Mouse (Mus musculus) heart, adult 9 months (tissue): ENCODE data around the gene Stmn1.
A peak's percentile ranks its signal among the peaks of the same experiment; 100 is the strongest.

Source experiments
- DNase-seq, 2 experiments: peaks; one replicate each; pipeline ENCODE4 v3.0.0; 2022; ENCODE audit warnings: low spot score in 2 of 2

Gene Stmn1

DNA sequence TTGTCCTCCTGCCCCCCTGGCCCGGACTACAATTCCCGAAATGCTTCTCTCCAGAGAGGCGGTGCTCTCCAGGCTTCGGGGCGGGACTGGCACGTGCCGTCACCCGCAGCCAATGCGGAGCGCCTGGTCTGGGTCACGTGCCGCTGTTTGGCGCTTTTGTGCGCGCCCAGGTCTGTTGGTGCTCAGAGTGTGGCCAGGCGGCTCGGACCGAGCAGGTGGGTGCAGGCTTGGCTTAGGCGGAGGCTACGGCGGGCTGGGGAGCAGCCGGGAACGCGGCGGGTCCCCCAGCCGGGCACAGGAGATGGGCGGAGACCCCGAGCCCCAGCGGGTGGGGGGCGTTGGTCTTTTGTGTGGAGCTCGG lies at the start of gene Stmn1:
Gene Stmn1 (plus strand): TSS at position 106 of the 361 bp plus-strand sequence.
- DNase-seq: peak; percentile 91 to 92

DNA sequence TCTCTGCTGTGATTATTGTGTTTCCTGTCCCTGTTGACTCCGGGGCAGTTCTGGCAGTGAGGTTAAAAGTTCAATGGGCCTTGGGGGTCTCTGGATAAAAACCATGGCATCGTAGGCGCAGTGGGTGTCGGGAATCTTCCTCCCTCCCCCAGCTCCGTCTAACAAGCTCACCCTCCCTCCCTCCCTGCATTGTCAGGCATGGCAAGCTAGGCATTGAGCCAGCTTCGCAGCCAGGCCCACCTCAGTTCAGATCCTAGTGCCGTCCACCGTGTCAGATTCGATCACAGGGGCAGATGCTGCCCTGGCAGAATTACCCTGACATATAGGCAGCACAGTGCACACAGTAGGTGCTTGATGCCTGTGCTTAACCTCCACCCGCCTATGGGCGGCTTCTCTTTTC lies 46.1 kb upstream of the Stmn1 start:
- no peak for DNase-seq

DNA sequence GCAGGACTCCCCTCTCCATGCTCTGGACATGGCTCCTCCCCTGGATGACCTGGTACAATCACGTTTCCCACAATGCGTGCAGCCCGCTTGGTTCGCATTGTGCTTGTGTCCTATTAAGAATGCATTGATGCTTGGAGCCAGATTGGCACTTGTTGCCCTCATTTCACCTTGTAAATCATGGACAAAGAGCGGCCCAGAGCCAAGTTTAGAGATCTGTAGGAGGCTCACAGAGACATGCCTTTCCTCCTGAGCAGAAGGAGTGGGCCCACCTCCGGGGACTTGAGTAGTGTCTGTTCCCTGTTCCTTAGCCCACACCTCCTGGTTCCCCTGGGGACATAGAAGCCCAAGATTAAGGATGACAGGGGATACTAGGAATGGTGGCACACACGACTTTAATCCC lies 44.2 kb upstream of the Stmn1 start:
- DNase-seq: no peak

DNA sequence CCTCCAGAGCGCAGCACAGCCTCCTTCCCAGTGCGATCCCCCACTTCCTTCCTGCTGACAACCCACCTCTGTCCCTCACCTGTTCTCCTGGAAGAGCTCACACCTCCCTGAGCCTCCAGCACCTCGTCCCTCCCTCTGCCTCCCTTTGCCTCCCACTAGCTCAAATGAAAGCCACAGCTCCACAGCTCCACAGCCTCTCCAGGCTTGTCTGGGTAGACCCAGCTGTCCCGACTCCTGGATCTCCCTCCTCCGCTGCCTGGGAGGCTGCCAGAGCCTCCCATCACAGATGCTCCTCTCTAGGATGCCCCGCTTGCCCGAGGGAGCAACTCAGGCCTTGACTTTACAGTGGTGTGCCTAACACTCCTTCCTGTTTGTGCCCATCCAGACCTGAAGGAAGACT lies 43.0 kb upstream of the Stmn1 start:
- no peak for DNase-seq

DNA sequence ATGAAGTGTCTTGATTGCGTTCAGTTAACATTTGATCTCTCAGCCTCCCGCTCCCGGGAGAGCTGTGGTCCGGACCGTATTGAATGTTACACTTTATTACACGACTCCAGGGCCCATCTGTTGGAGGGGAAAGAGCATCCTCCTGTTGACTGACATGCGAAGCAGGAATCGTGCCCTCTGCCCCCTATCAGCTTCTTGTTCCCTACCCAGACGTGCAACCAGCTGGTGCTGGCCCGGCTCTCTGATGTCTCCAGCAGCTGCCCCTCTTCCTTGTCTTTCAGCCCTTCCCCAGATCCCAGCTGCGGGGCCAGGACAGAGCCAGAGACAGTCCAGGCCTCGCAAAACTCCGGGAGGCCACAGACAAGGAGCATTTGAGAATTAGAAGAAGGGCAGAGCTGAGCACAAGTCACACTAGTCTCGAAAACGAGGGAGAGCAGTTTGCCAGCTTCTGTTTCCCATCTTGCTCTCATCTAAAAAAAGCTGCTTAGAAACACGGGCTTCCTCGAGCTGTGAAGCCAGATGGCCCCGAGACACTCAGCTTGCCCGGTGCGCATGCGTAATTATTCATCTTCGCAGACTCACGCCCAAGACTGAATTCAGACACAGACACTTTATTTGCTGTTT lies 37.6 kb upstream of the Stmn1 start:
- peak in 1 of 2 experiments; percentile 14 for DNase-seq

DNA sequence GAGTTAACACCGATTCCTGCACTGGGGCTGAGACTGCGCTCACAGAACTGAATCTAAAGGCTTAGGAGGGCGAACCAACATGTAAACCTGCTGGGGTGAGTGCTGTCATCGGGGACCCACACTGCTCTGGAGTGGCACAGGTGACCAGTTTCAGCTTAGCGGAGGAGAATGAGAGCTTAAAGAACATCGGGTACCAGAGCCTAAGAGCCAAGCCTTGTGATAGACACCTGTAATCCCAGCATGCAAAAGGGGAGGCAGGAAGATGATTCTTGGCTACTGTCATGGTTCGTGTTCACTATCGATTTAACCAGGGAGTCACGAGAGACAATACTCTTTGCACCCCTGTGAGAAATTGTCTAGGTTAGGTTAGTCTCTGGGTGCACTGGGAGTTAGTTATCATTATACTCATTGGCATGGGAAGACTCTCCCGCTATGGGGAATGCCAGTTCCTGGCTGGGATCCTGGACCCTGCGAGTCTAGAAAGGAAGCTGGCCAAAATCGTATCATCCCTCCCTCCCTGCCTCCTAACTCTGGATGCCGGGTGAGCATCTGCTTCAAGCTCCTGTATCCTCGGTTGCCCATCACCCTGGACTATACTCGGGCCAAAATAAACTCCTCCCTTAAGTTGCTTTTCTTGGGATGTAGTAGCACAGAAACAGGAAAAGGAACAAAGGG lies 35.3 kb upstream of the Stmn1 start:
- no peak for DNase-seq

DNA sequence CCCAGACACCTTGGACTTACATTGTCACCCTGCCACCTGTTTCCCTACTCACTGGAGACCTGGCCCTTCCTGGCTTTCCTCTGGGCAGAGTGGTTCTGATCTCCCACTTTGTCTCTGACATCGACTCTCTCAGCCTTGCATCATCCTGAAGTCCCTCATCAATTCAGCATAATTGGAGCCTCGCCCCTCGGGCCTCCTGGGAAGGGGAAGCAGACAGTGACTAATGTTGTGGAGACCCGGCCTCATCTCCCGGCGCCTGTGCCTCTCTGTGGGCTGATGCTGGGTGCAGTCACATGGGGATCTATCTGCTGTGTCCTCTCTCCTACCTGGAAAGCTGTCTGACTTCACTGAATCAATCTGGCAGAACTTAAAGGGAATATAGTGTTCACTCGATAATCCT lies 31.9 kb upstream of the Stmn1 start:
- DNase-seq: no peak

DNA sequence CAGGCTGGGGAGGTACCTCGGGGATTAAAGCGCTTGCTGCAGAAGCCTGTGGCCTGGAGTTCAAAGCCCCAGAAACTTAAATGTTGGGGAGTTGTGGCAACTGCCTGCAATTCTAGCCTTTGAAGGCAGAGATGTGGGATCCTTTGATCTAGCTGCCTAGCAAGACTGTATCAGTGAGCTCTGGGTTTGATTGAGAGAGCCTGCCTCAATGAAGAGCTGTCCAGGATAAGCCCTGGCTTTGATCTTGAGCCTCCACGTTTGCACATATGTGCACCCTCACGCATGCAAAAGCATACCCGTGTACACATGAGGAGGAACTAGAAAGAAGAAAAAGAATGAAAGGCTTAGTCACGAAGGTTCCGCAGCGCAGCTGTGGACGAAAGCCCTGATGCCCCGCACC lies 31.5 kb upstream of the Stmn1 start:
- no peak for DNase-seq

DNA sequence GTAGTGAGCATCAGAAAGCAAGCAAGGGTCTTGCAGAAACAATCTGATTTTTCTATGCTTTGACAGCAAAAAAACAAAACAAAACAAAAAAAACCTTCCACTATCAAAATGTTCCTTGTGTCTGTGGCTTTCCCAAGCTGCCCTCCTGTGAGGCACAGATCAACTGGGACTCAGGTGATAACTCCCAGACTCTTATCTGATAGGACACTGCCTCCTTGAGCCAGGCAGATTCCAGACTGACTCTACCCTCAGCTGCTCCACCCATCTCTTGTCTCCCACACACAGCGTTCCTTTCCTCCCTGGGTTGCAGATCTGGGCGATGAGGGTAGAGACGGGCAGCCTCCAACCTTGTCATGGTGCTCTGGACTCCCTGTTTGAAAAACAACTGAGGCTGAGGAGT lies 29.0 kb upstream of the Stmn1 start:
- DNase-seq: no peak

DNA sequence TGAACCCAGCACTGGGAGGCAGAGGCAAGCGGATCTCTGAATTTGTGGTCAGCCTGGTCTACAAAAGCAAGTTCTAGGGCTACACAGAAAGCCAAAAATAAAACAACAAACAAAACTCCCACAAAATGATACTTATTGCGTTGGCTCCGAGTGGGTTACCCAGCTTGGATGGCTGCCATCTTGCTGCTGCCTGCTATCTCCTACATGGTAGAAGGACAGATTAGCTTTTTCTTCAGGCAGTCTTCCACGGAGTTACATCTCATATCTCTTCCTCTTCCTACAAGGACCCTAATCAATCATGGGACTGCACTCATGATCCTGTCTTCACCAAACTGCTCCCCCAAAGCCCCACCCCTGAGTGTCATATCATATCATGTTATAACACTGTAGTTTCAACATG lies 28.2 kb upstream of the Stmn1 start:
- DNase-seq: no peak

DNA sequence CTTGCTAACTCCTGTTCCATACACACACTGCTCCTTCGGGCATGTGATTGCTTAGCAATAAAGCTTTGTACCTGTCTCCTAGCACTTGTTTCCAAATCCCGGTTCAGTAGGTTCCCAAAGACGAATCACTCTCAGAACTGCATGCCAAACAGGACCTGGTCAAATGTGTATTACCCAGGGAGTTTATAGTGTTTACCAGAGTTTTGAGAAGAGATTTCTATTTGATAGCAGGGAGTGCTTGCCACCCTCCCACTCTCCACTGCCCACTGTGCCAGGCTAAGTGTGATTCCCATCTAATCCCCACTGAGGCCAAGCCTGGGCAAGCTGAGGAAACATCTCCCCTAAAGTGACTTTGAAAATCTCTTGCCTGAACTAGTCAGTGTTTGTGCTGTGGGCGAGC lies 25.9 kb upstream of the Stmn1 start:
- no peak for DNase-seq

DNA sequence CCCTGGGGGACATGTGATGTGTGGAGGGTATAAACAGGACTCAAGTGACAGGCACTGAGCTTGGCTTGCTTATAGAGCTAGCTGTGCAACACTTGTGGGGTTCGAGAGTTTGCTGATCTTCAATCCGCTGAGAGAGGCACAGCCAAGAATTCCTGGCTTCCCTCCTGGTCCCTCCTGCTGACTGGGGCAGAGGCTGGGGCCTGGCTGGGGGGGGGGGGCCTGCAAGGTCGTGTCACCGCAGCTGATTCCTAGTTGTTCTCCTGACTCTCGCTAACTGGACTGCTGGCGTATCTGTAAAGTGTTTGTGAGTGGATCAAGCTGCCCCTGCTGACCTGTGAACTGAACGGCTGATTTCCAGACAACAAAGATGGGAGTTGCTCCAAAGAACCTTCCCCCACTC lies 24.5 kb upstream of the Stmn1 start:
- no peak for DNase-seq

DNA sequence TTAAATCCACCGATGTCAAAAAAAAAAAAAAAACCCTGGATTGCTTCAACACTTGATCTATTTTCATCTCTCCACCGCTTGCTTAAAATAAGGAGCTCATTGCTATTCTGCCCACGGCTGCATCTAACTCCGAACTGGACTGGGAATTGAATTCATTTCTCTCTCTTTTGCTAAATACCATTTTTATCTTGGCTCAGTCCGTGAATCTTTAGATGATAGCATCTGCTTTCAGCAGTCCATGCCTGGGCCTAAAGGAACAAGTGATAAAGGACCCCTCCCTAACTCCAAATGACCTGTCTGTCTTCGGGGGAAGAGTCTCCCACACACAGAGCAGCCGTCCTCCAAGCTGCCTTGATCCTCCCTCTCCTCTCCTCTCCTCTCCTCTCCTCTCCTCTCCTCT lies 23.2 kb upstream of the Stmn1 start:
- no peak for DNase-seq

DNA sequence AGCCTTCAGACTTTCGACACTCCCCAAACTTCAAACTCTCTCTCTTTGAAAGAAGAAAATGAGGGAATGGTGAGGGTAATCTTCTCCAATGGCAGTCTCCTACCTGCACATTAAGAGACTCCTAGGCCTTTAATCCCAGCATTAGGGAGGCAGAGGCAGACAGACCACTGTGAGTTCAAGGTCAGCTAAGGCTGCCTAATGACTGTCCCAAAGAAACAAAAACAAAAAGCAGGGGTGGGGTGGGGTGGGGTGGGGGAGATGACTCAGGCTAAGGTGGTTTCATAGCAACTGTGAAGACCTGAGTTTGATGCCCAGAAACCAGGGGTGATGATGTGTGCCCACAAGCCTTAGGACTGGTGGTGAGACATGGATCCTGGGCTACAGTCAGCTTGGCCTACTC lies 22.6 kb upstream of the Stmn1 start:
- no peak for DNase-seq

DNA sequence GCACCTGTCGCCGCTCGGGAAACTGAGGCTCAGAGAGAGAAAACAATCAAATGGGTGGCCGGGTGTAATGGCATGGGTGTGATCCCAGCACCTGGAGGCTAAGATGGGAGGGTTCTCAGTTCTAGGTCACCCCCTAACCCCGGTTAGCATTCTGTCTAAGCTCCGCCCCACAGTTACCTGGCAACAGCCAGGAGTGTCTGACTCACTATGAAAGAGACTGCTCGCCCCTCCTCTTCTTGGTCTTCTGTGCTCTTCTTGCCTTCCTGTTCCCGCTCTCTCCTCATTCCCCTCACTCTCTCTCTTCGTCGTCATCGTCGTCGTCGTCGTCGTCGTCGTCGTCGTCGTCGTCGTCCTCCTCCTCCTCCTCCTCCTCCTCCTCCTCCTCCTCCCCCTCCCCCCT lies 20.2 kb upstream of the Stmn1 start:
- no peak for DNase-seq

DNA sequence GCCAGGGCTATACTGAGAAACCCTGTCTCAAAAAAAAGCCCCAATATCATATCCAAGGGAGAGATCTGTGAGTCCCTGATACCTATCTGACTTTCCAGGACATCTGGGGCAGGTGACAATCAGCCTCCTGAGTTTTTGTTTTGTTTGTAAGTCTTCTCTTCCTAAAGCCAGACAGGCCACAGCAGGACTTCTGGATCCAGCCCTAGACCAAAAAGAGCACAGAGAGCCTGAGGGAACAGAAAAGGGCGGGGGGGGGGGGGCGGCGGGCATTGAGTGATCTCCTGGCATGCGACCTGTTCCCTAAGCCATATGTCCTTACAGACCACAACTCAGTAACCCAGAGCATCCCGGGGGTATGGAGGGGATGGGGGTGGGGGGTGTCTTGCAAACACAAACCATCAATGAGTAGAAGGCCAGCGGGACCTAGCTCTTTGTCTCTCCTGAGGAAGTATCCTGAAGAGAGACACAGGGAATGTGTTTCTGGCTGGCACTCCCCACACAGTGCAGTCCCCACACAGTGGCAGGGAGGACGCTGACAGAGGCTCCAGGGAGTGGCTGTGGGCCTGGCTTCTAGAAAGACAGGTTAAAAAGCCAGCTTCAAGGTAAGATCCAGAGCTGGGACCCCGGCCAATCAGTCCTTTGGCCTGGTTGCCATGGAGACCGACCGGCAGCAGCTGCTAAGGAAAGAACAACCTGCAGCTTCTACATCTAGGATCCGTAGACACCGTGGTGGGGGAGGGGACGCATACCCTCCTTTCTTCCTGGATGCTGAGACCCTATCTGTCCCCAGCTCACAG lies 18.3 kb upstream of the Stmn1 start:
- DNase-seq: no peak

DNA sequence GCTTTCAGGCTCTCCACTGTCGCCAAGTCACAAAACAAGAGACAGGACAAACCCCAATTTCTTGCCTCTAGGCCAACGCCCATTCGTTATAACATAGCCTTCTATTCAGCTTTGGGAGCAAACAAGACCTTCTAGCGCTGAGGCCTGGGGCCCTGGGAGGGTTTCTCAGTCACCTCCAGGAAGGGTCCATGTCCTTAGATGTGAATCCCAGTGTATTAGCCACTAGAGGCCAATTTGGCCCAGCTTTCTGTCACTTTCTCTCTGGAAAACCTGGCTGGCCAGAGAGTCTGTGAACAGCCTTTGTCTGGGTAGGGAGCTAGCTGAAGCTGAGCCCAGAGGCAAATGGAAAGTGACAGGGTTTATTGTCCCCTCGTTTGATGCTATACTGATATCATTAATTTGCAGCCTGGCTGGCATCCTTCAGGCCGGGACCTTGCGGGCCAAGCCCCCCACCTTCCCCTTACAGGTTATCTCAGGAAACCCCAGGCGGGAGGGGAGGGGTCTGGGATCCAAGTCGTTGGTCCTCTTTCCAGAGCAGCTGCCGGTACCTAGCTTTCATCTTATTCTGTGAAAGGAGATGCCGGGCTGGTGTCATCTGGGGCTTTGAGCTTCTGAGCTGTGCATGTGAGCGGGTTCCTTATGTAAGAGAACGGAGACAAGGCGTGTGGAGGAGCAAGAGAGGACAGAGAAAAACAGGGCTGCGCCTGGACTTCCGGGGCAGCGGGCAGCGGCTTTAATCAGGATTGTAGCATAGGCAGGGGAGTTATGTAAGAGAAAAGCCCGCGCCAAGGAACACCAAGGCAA lies 17.5 kb upstream of the Stmn1 start:
- DNase-seq: peak; percentile 21 to 23

DNA sequence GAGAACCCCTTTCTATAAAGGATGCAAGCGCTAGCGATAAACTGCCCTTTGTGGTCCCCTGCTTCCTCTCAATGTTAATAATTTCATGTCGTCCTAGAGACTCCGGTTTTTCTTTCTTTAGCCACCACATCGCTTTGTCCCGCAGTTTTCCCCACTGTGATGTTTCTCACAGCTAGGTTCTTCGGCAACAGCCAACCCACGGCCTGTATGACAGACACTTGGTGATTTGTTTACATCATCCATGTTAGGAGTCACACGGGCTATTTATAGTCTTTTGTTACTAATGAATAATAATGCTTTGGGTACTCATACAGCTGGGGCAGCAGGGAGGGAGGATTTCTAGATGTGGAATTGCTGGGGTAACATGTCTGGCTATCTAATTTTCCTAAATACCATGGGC lies 16.6 kb upstream of the Stmn1 start:
- DNase-seq: no peak

DNA sequence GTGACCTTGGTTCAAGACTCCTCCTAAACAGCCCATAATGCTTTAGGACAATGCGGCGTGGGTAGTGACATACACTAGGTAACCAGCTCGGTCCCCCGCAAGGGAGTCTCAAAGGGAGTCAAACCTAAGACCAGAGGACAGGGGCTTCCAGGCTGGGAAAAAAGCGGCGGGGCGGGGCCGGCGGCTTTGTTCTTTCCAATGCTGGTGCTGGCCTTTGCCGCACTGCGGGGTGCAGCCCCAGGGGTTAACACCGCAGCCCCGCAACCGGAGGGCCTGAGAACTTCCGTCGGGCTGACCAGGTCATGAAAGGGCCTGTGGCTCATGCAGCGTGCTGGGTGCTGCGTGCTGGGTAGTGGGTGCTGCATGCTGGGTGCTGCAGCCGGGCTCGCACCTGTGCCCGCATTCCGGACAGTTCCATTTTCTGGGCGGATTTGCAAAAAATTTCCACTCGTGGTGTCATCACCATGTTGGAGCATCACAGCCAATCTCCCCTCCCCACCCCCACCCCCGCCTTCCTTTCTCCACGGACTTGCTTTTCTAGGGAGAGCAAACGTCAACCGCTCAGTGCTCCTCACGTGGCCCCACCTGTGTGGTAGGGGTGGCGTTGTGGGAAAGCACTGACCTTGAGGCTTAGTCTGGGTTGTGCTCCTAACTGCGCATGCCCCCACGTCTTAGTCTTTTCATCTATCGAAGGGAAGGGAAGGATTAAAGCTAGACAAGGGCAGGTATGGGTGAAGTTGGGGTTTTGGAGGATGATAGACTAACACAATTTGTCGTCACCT lies 14.3 kb upstream of the Stmn1 start:
- no peak for DNase-seq

DNA sequence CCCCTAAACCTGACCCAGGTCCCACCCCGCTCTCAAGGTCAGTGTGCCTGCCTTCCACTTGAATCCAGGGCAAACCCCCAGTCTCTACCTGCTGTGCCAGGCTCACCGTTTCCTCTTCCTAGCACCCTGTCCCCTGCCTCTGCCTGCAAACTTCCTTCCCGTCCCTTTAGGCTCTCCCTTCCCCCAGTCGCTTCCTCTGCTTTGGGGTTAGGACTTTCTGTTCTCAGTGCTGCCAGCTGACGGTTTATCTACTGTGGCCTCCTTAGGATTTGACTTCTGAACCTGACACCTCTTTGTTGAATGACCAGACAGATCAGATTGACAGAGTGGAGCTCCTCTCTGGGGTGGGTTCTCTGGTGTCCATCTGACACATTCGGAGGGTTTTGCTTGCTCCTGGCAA lies 12.8 kb upstream of the Stmn1 start:
- no peak for DNase-seq

DNA sequence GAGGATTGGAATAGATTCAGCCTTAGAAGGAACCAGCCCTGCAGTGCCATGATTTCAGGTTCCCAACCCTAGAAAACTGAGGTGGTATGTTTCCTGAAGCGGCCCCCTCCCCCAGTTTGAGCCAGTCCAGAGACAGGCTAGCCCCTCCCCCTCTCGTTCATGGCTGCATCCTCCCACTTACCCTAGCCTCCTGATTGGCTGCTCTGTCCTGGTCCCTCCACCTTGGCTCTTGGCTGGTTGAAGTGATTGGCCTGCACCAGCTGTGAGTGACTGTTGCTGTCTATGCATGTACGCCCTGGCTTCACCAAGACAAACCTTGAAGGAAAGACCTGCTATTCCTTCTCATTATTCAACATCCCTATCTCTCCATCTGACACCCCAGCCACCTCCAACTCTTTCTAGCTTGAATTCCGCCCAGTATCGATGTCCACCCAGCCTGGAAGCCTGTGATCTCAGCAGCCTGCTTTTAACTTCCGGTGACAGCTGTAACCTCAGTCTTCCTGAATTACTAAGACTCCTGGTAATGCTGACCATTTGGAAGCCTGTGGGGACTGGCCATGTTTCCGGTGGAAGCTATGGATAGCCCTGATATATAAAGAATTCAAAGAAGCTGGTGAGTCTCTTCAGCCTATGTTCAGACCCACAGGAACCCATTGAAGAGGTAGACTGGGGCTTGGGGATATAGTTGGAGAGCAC lies 10.8 kb upstream of the Stmn1 start:
- DNase-seq: no peak
